Mouse (Mus musculus) limb, embryonic 14.5 days (tissue): ENCODE results near the gene Dlg1. TPM values are rescaled to one million over a fixed set of nuclear protein-coding genes. Genes with fewer than 3 reads are reported as not detected.

Experiments
- ATAC-seq: fragments of 200-750 bp; cut with Nextera tagmentation; 2 replicates; pipeline ENCODE4 v1.8.0; 2017; ENCODE audit warnings: low read depth, moderate number of reproducible peaks, moderate TSS enrichment; ENCODE audit not compliant: low FRiP score
- DNase-seq: peaks from one replicate; pipeline ENCODE4 v3.0.0-alpha.2; 2015; ENCODE audit warnings: low spot score
- H3K27ac ChIP-seq: fragments of 300-500 bp; sonication (generic); replicated peaks from 2 replicates; pipeline ENCODE4 v1.5.1; 2014; ENCODE audit warnings: low read depth, mild to moderate bottlenecking, low read length, moderate library complexity, mixed read lengths
- H3K27me3 ChIP-seq: fragments of 300-500 bp; sonication (generic); 2 replicates; pipeline ENCODE4 v1.6.1; 2014; ENCODE audit warnings: low read length, mixed read lengths; ENCODE audit not compliant: control insufficient read depth, insufficient read depth
- H3K36me3 ChIP-seq: fragments of 300-500 bp; sonication (generic); 2 replicates; pipeline ENCODE4 v1.6.1; 2014; ENCODE audit warnings: mild to moderate bottlenecking, low read length, moderate library complexity, mixed read lengths; ENCODE audit not compliant: control insufficient read depth, insufficient read depth
- H3K4me1 ChIP-seq: fragments of 300-500 bp; sonication (generic); 2 replicates; pipeline ENCODE4 v1.6.1; 2014; ENCODE audit warnings: antibody characterized with exemption, low read length, mixed read lengths; ENCODE audit not compliant: control insufficient read depth, insufficient read depth
- H3K4me2 ChIP-seq: fragments of 300-500 bp; sonication (generic); replicated peaks from 2 replicates; pipeline ENCODE4 v1.6.1; 2014; ENCODE audit warnings: low read depth, mild to moderate bottlenecking, low read length, moderate library complexity; ENCODE audit not compliant: severe bottlenecking
- H3K4me3 ChIP-seq: fragments of 300-500 bp; sonication (generic); replicated peaks from 2 replicates; pipeline ENCODE4 v1.5.1; 2014; ENCODE audit warnings: low read length
- H3K9ac ChIP-seq: fragments of 300-500 bp; sonication (generic); 2 replicates; pipeline ENCODE4 v1.6.1; 2014; ENCODE audit warnings: mild to moderate bottlenecking, low read depth, low read length, moderate library complexity; ENCODE audit not compliant: severe bottlenecking
- H3K9me3 ChIP-seq: fragments of 300-500 bp; sonication (generic); 2 replicates; pipeline ENCODE4 v1.6.1; 2016; ENCODE audit warnings: low read length; ENCODE audit not compliant: control insufficient read depth
- POLR2A ChIP-seq: fragments of 200-500 bp; IDR thresholded peaks from 2 replicates; pipeline ENCODE4 v1.8.0; 2012; ENCODE audit warnings: inconsistent platforms, mild to moderate bottlenecking, moderate library complexity, borderline replicate concordance; ENCODE audit not compliant: insufficient read depth, insufficient read length; ENCODE audit errors: extremely low read depth
- WGBS: fragments of 180-500 bp; shearing (Covaris S2); extraction: QIAGEN DNeasy Blood & Tissue Kit; methylation state at CpG from one replicate; pipeline ENCODE4 v1.1.7; 2014; 5-methylcytosine and 5-hydroxymethylcytosine counted together
- polyA plus RNA-seq, 2 experiments: library from polyadenylated mRNA; depleted of rRNA in 1 of 2; stranded (reverse) in 1 of 2; unstranded in 1 of 2; fragments of >200 nt; fragmentation: Nextera tagmentation in 1 of 2; extraction: Ambion mirVana in 1 of 2; gene quantifications; 2 replicates each; pipeline versions ENCODE4 v1.2.1 to v1.2.3; 2012 to 2014

Dlg1 gene
- polyA plus RNA-seq, 2 experiments, result 37.9 to 62.0 TPM

- no peak overlapping the region for H3K4me3 ChIP-seq
- 83% methylated on average over 2 of the region's 2 CpGs for WGBS
- no peak for TF ChIP-seq POLR2A
- no peaks in the 10 kb centered on the region for H3K4me1 ChIP-seq
- H3K27ac ChIP-seq, result no peak overlapping the region
- ATAC-seq (no peak), DNase-seq (no peak)
- no peak overlapping the region for H3K9ac ChIP-seq
- no peak overlapping the region for H3K4me2 ChIP-seq
- H3K27me3 ChIP-seq, result no peaks in the 10 kb centered on the region
- no peaks in the 10 kb centered on the region for H3K9me3 ChIP-seq
- H3K36me3 ChIP-seq, result peaks cover 32% of the 10 kb centered on the region
These were observed 171.5 kb downstream of the Dlg1 start for GRCm38 (mm10) chr16:31834662-31835318.

GRCm38 (mm10) chr16:31837362-31837761, 174.1 kb downstream of the Dlg1 start:
- Histone ChIP-seq H3K27me3 (no peaks in the 10 kb centered on the region), H3K9ac (no peak overlapping the region), H3K9me3 (no peaks in the 10 kb centered on the region), H3K4me2 (no peak overlapping the region), H3K36me3 (peaks cover 37% of the 10 kb centered on the region), H3K4me1 (no peaks in the 10 kb centered on the region), H3K27ac (no peak overlapping the region), H3K4me3 (no peak overlapping the region)
- no peak for TF ChIP-seq POLR2A
- WGBS, result 97% methylated on average over 3 of the region's 3 CpGs
- ATAC-seq (no peak), DNase-seq (no peak)

- H3K36me3 ChIP-seq, result peaks cover 29% of the 10 kb centered on the region
- H3K4me1 ChIP-seq, result no peaks in the 10 kb centered on the region
- DNase-seq (no peak), ATAC-seq (no peak)
- H3K4me3 ChIP-seq, result no peak overlapping the region
- H3K4me2 ChIP-seq, result no peak overlapping the region
- no peak overlapping the region for H3K27ac ChIP-seq
- no peaks in the 10 kb centered on the region for H3K27me3 ChIP-seq
- H3K9ac ChIP-seq, result no peak overlapping the region
- H3K9me3 ChIP-seq, result no peaks in the 10 kb centered on the region
- WGBS, result 82% methylated on average over 3 of the region's 3 CpGs
- no peak for TF ChIP-seq POLR2A
These were observed 181.0 kb downstream of the Dlg1 start for GRCm38 (mm10) chr16:31844246-31844645.

- Histone ChIP-seq H3K27me3 (no peaks in the 10 kb centered on the region), H3K36me3 (peaks cover 28% of the 10 kb centered on the region), H3K4me3 (no peak overlapping the region), H3K9ac (no peak overlapping the region), H3K9me3 (no peaks in the 10 kb centered on the region), H3K4me1 (no peaks in the 10 kb centered on the region), H3K27ac (no peak overlapping the region), H3K4me2 (no peak overlapping the region)
- ATAC-seq (no peak), DNase-seq (no peak)
- WGBS, result 81% methylated on average over 10 of the region's 10 CpGs
- no peak for TF ChIP-seq POLR2A
These were observed 183.5 kb downstream of the Dlg1 start for GRCm38 (mm10) chr16:31846763-31847162.

- Histone ChIP-seq H3K4me3 (no peak overlapping the region), H3K4me1 (no peaks in the 10 kb centered on the region), H3K9me3 (peaks cover 6% of the 10 kb centered on the region; the same call in 1 of the 2 replicates), H3K4me2 (no peak overlapping the region), H3K9ac (no peak overlapping the region), H3K36me3 (peaks cover 89% of the 10 kb centered on the region), H3K27ac (no peak overlapping the region), H3K27me3 (no peaks in the 10 kb centered on the region)
- 91% methylated on average over 5 of the region's 5 CpGs for WGBS
- no peak for TF ChIP-seq POLR2A
- no peak for DNase-seq
- no peak for ATAC-seq
These were observed 200.7 kb downstream of the Dlg1 start for GRCm38 (mm10) chr16:31863920-31864319.
